Mouse (Mus musculus) heart, embryonic 14.5 days (tissue): Measurements from ENCODE around the gene Gm17606. TPM values are rescaled to one million over a fixed set of nuclear protein-coding genes. Genes with fewer than 3 reads are reported as not detected.

Source experiments
- ATAC-seq: fragments of 200-750 bp; cut with Nextera tagmentation; 2 replicates; pipeline ENCODE4 v1.8.0; 2017; ENCODE audit warnings: low read depth, moderate TSS enrichment; ENCODE audit not compliant: insufficient number of reproducible peaks, insufficient read depth, low FRiP score
- H3K27ac ChIP-seq, 2 experiments: fragments of 200-500 bp in 1 of 2; fragments of 300-500 bp in 1 of 2; sonication (generic) in 1 of 2; replicated peaks in 1 of 2; 2 replicates each; pipeline ENCODE4 v1.5.1; 2012 to 2014; ENCODE audit warnings: low read depth in 2 of 2, low read length in 2 of 2, control low read depth in 1 of 2, mild to moderate bottlenecking in 1 of 2, mixed read lengths in 1 of 2; ENCODE audit not compliant: control insufficient read depth in 1 of 2, insufficient read depth in 1 of 2
- H3K27me3 ChIP-seq: fragments of 300-500 bp; sonication (generic); 2 replicates; pipeline ENCODE4 v1.6.1; 2014; ENCODE audit warnings: mild to moderate bottlenecking, low read length, control low read depth; ENCODE audit not compliant: control insufficient read depth, insufficient read depth
- H3K36me3 ChIP-seq: fragments of 300-500 bp; sonication (generic); 2 replicates; pipeline ENCODE4 v1.6.1; 2014; ENCODE audit warnings: mild to moderate bottlenecking, control low read depth, low read length, mixed read lengths; ENCODE audit not compliant: control insufficient read depth, insufficient read depth
- H3K4me1 ChIP-seq, 2 experiments: fragments of 200-500 bp in 1 of 2; fragments of 300-500 bp in 1 of 2; sonication (generic) in 1 of 2; 2 replicates each; pipeline ENCODE4 v1.6.1; 2012 to 2014; ENCODE audit warnings: low read length in 2 of 2, control low read depth in 1 of 2, mixed read lengths in 1 of 2; ENCODE audit not compliant: control insufficient read depth in 2 of 2, insufficient read depth in 2 of 2
- H3K4me2 ChIP-seq: fragments of 300-500 bp; sonication (generic); 2 replicates; pipeline ENCODE4 v1.6.1; 2014; ENCODE audit warnings: mild to moderate bottlenecking, low read length
- H3K4me3 ChIP-seq, 2 experiments: fragments of 200-500 bp in 1 of 2; fragments of 300-500 bp in 1 of 2; sonication (generic) in 1 of 2; 2 replicates each; pipeline ENCODE4 v1.5.1; 2012 to 2014; ENCODE audit warnings: low read length in 2 of 2, mild to moderate bottlenecking in 2 of 2, control low read depth in 1 of 2, low read depth in 1 of 2, moderate library complexity in 1 of 2; ENCODE audit not compliant: control insufficient read depth in 1 of 2, insufficient read depth in 1 of 2
- H3K9ac ChIP-seq: fragments of 300-500 bp; sonication (generic); 2 replicates; pipeline ENCODE4 v1.6.1; 2014; ENCODE audit warnings: mild to moderate bottlenecking, low read length
- H3K9me3 ChIP-seq: fragments of 300-500 bp; sonication (generic); 2 replicates; pipeline ENCODE4 v1.6.1; 2016; ENCODE audit warnings: low read length, control low read depth; ENCODE audit not compliant: control insufficient read depth
- WGBS: fragments of 180-500 bp; shearing (Covaris S2); extraction: QIAGEN DNeasy Blood & Tissue Kit; methylation state at CpG from one replicate; pipeline ENCODE4 v1.1.7; 2014; 5-methylcytosine and 5-hydroxymethylcytosine counted together
- polyA plus RNA-seq: library from polyadenylated mRNA; unstranded; fragments of >200 nt; fragmentation: Nextera tagmentation; extraction: Ambion mirVana; gene quantifications from 2 replicates; pipeline ENCODE4 v1.2.1, GENCODE M21; 2014

The Gm17606 gene
- polyA plus RNA-seq, 1 experiment from 2014 or later, result not detected

GRCm38 (mm10) chr14:54638210-54638609, 2.5 kb upstream of the Gm17606 start:
- Histone ChIP-seq H3K9ac (no peak overlapping the region), H3K4me2 (no peak overlapping the region), H3K4me1 (peaks cover 4% of the 10 kb centered on the region in 2 experiments; a peak in 2 of 4 replicates), H3K27ac (no peak overlapping the region), H3K36me3 (peaks cover 41% of the 10 kb centered on the region), H3K9me3 (no peaks in the 10 kb centered on the region), H3K4me3 (no peak overlapping the region), H3K27me3 (no peaks in the 10 kb centered on the region)
- ATAC-seq, result no peak
- 69% methylated on average over 5 of the region's 5 CpGs for WGBS

- Histone ChIP-seq H3K36me3 (peaks cover 52% of the 10 kb centered on the region), H3K27me3 (no peaks in the 10 kb centered on the region), H3K9ac (no peak overlapping the region), H3K27ac (no peak overlapping the region), H3K4me3 (no peak overlapping the region; a peak in 1 of 4 replicates), H3K9me3 (no peaks in the 10 kb centered on the region), H3K4me2 (peak overlapping the region; percentile 98; the same call in 1 of the 2 replicates), H3K4me1 (peaks cover 4% of the 10 kb centered on the region in 2 experiments; a peak in 2 of 4 replicates)
- ATAC-seq, result no peak
- WGBS, result 37% methylated on average over 4 of the region's 4 CpGs
Observed at GRCm38 (mm10) chr14:54640121-54640520, 631 bp upstream of the Gm17606 start.

- H3K27ac ChIP-seq, result peak within 1 kb of the TSS; percentile 30 to 60
- H3K9ac ChIP-seq, result peak within 1 kb of the TSS; percentile 85
- H3K4me2 ChIP-seq, result peak within 1 kb of the TSS; percentile 98
- ATAC-seq, result peak; percentile 85
- H3K4me3 ChIP-seq, result peak within 1 kb of the TSS; percentile 65 to 73
- H3K4me1 ChIP-seq, result peaks cover 4% of the 10 kb centered on the region in 2 experiments; a peak in 2 of 4 replicates
- 1% methylated on average over 46 of the region's 52 CpGs for WGBS
- H3K9me3 ChIP-seq, result no peaks in the 10 kb centered on the region
- H3K36me3 ChIP-seq, result peaks cover 56% of the 10 kb centered on the region
- no peaks in the 10 kb centered on the region for H3K27me3 ChIP-seq
Observed at GRCm38 (mm10) chr14:54641305-54641969, 685 bp downstream of the Gm17606 start, which contains the start of gene Cdh24. Gene Cdh24, minus strand, starts transcription at chr14:54641364.

GRCm38 (mm10) chr14:54642224-54642944, 1.6 kb downstream of the Gm17606 start:
- WGBS, result 82% methylated on average over 25 of the region's 25 CpGs
- no peak overlapping the region for H3K4me3 ChIP-seq
- peaks cover 61% of the 10 kb centered on the region for H3K36me3 ChIP-seq
- no peaks in the 10 kb centered on the region for H3K9me3 ChIP-seq
- H3K4me2 ChIP-seq, result no peak overlapping the region
- H3K27me3 ChIP-seq, result no peaks in the 10 kb centered on the region
- ATAC-seq, result no peak
- peaks cover 4% of the 10 kb centered on the region in 2 experiments; a peak in 2 of 4 replicates for H3K4me1 ChIP-seq
- H3K27ac ChIP-seq, result no peak overlapping the region
- no peak overlapping the region for H3K9ac ChIP-seq

- H3K9ac ChIP-seq, result no peak overlapping the region
- peaks cover 4% of the 10 kb centered on the region in 2 experiments; a peak in 2 of 4 replicates for H3K4me1 ChIP-seq
- no peaks in the 10 kb centered on the region for H3K9me3 ChIP-seq
- H3K4me3 ChIP-seq, result no peak overlapping the region
- ATAC-seq, result no peak
- H3K36me3 ChIP-seq, result peaks cover 63% of the 10 kb centered on the region
- no peaks in the 10 kb centered on the region for H3K27me3 ChIP-seq
- no peak overlapping the region for H3K4me2 ChIP-seq
- WGBS, result 79% methylated on average over 2 of the region's 2 CpGs
- H3K27ac ChIP-seq, result no peak overlapping the region
Observed at GRCm38 (mm10) chr14:54643011-54643410, 2.3 kb downstream of the Gm17606 start.

GRCm38 (mm10) chr14:54644294-54644693, 3.5 kb downstream of the Gm17606 start:
- no peaks in the 10 kb centered on the region for H3K27me3 ChIP-seq
- H3K4me1 ChIP-seq, result peaks cover 4% of the 10 kb centered on the region in 2 experiments; a peak in 2 of 4 replicates
- H3K9ac ChIP-seq, result no peak overlapping the region
- peaks cover 74% of the 10 kb centered on the region for H3K36me3 ChIP-seq
- no peaks in the 10 kb centered on the region for H3K9me3 ChIP-seq
- no peak overlapping the region for H3K4me2 ChIP-seq
- ATAC-seq, result no peak
- H3K4me3 ChIP-seq, result no peak overlapping the region
- H3K27ac ChIP-seq, result no peak overlapping the region
- 69% methylated on average over 9 of the region's 9 CpGs for WGBS

GRCm38 (mm10) chr14:54646455-54646854, 5.7 kb downstream of the Gm17606 start:
- Histone ChIP-seq H3K27me3 (no peaks in the 10 kb centered on the region), H3K4me2 (no peak overlapping the region), H3K4me3 (no peak overlapping the region), H3K4me1 (0 out of 4 replicates have a peak, but pooled peaks cover 0 to 3% of the 10 kb centered on the region in 2 experiments), H3K27ac (no peak overlapping the region), H3K9me3 (no peaks in the 10 kb centered on the region), H3K9ac (no peak overlapping the region), H3K36me3 (peaks cover 95% of the 10 kb centered on the region)
- ATAC-seq, result no peak
- WGBS, result 91% methylated on average over 17 of the region's 17 CpGs
